Mouse (Mus musculus): ENCODE measurements around the gene Gm15155. TPM values are rescaled to one million over a fixed set of nuclear protein-coding genes. Genes with fewer than 3 reads are reported as not detected.
"Not testable (repeated sequence)": the region's sequence is repeated elsewhere in the genome, so short reads cannot be mapped to it uniquely, and the experiment has no call there.

Gm15155 gene
- polyA plus RNA-seq, 1 experiment: not detected

GRCm38 (mm10) chrX:155625671-155626196 lies 1.2 kb downstream of the Gm15155 start:
- H3K27ac ChIP-seq (ENCODE audit: insufficient read depth, low read length): no peak overlapping the region
- H3K4me1 ChIP-seq (ENCODE audit: control insufficient read depth, insufficient read depth, low read length): no peaks in the 10 kb centered on the region
- TF ChIP-seq CTCF (IDR thresholded peaks at IDR 0.05; ENCODE audit: low read depth, low read length): no peak
- no peak for TF ChIP-seq EP300 (IDR thresholded peaks at IDR 0.05; ENCODE audit: insufficient read depth, low read depth, low read length)
- TF ChIP-seq POLR2A (IDR thresholded peaks at IDR 0.05; ENCODE audit: insufficient read depth, low read length): no peak
- no peak overlapping the region for H3K9ac ChIP-seq (ENCODE audit: low read depth, poor library complexity, severe bottlenecking)
- peaks cover 9% of the 10 kb centered on the region; the same call in 1 of the 2 replicates for H3K27me3 ChIP-seq (ENCODE audit: control insufficient read depth, insufficient read depth, low read length, poor library complexity, severe bottlenecking)
- no peaks in the 10 kb centered on the region for H3K36me3 ChIP-seq (ENCODE audit: control insufficient read depth, insufficient read depth, low read length, poor library complexity, severe bottlenecking)
- H3K9me3 ChIP-seq (replicated peaks; ENCODE audit: control insufficient read depth, insufficient read depth, low read length, poor library complexity, severe bottlenecking): no peaks in the 10 kb centered on the region
- no peak overlapping the region for H3K4me3 ChIP-seq (ENCODE audit: low read depth, low read length)

- H3K9ac ChIP-seq (ENCODE audit: low read depth, poor library complexity, severe bottlenecking): no peak overlapping the region
- H3K27ac ChIP-seq (ENCODE audit: insufficient read depth, low read length): no peak overlapping the region
- H3K36me3 ChIP-seq (ENCODE audit: control insufficient read depth, insufficient read depth, low read length, poor library complexity, severe bottlenecking): no peaks in the 10 kb centered on the region
- H3K4me1 ChIP-seq (ENCODE audit: control insufficient read depth, insufficient read depth, low read length): no peaks in the 10 kb centered on the region
- H3K9me3 ChIP-seq (replicated peaks; ENCODE audit: control insufficient read depth, insufficient read depth, low read length, poor library complexity, severe bottlenecking): no peaks in the 10 kb centered on the region
- TF ChIP-seq EP300 (IDR thresholded peaks at IDR 0.05; ENCODE audit: insufficient read depth, low read depth, low read length): no peak
- no peak for TF ChIP-seq POLR2A (IDR thresholded peaks at IDR 0.05; ENCODE audit: insufficient read depth, low read length)
- no peak for TF ChIP-seq CTCF (IDR thresholded peaks at IDR 0.05; ENCODE audit: low read depth, low read length)
- H3K27me3 ChIP-seq (ENCODE audit: control insufficient read depth, insufficient read depth, low read length, poor library complexity, severe bottlenecking): no peaks in the 10 kb centered on the region
- no peak overlapping the region for H3K4me3 ChIP-seq (ENCODE audit: low read depth, low read length)
Measured at GRCm38 (mm10) chrX:155643975-155644374, 19.4 kb downstream of the Gm15155 start.

- H3K4me1 ChIP-seq (ENCODE audit: control insufficient read depth, insufficient read depth, low read length): no peaks in the 10 kb centered on the region
- no peak for TF ChIP-seq CTCF (IDR thresholded peaks at IDR 0.05; ENCODE audit: low read depth, low read length)
- no peak for TF ChIP-seq POLR2A (IDR thresholded peaks at IDR 0.05; ENCODE audit: insufficient read depth, low read length)
- no peak for TF ChIP-seq EP300 (IDR thresholded peaks at IDR 0.05; ENCODE audit: insufficient read depth, low read depth, low read length)
- H3K27me3 ChIP-seq (ENCODE audit: control insufficient read depth, insufficient read depth, low read length, poor library complexity, severe bottlenecking): no peaks in the 10 kb centered on the region
- no peak overlapping the region for H3K9ac ChIP-seq (ENCODE audit: low read depth, poor library complexity, severe bottlenecking)
- no peak overlapping the region for H3K27ac ChIP-seq (ENCODE audit: insufficient read depth, low read length)
- no peak overlapping the region for H3K4me3 ChIP-seq (ENCODE audit: low read depth, low read length)
- no peaks in the 10 kb centered on the region for H3K36me3 ChIP-seq (ENCODE audit: control insufficient read depth, insufficient read depth, low read length, poor library complexity, severe bottlenecking)
- no peaks in the 10 kb centered on the region for H3K9me3 ChIP-seq (replicated peaks; ENCODE audit: control insufficient read depth, insufficient read depth, low read length, poor library complexity, severe bottlenecking)
Measured at GRCm38 (mm10) chrX:155645975-155646374, 21.4 kb downstream of the Gm15155 start.

GRCm38 (mm10) chrX:155657971-155658370 lies 33.4 kb downstream of the Gm15155 start:
- Histone ChIP-seq H3K27me3 (ENCODE audit: control insufficient read depth, insufficient read depth, low read length, poor library complexity, severe bottlenecking) (no peaks in the 10 kb centered on the region), H3K4me3 (ENCODE audit: low read depth, low read length) (no peak overlapping the region), H3K9ac (ENCODE audit: low read depth, poor library complexity, severe bottlenecking) (no peak overlapping the region), H3K9me3 (replicated peaks; ENCODE audit: control insufficient read depth, insufficient read depth, low read length, poor library complexity, severe bottlenecking) (no peaks in the 10 kb centered on the region), H3K36me3 (ENCODE audit: control insufficient read depth, insufficient read depth, low read length, poor library complexity, severe bottlenecking) (no peaks in the 10 kb centered on the region), H3K27ac (ENCODE audit: insufficient read depth, low read length) (no peak overlapping the region), H3K4me1 (ENCODE audit: control insufficient read depth, insufficient read depth, low read length) (no peaks in the 10 kb centered on the region)
- no peak for TF ChIP-seq CTCF (IDR thresholded peaks at IDR 0.05; ENCODE audit: low read depth, low read length)
- no peak for TF ChIP-seq EP300 (IDR thresholded peaks at IDR 0.05; ENCODE audit: insufficient read depth, low read depth, low read length)
- TF ChIP-seq POLR2A (IDR thresholded peaks at IDR 0.05; ENCODE audit: insufficient read depth, low read length): no peak

- H3K9me3 ChIP-seq (replicated peaks; ENCODE audit: control insufficient read depth, insufficient read depth, low read length, poor library complexity, severe bottlenecking); H3K27me3 ChIP-seq (ENCODE audit: control insufficient read depth, insufficient read depth, low read length, poor library complexity, severe bottlenecking); H3K4me3 ChIP-seq (ENCODE audit: low read depth, low read length); H3K9ac ChIP-seq (ENCODE audit: low read depth, poor library complexity, severe bottlenecking); H3K4me1 ChIP-seq (ENCODE audit: control insufficient read depth, insufficient read depth, low read length); H3K27ac ChIP-seq (ENCODE audit: insufficient read depth, low read length); H3K36me3 ChIP-seq (ENCODE audit: control insufficient read depth, insufficient read depth, low read length, poor library complexity, severe bottlenecking): not testable (repeated sequence)
Measured at GRCm38 (mm10) chrX:155690440-155690839, 65.9 kb downstream of the Gm15155 start.

- Histone ChIP-seq H3K27ac (ENCODE audit: insufficient read depth, low read length) (no peak overlapping the region), H3K9me3 (replicated peaks; ENCODE audit: control insufficient read depth, insufficient read depth, low read length, poor library complexity, severe bottlenecking) (no peaks in the 10 kb centered on the region), H3K4me3 (ENCODE audit: low read depth, low read length) (no peak overlapping the region), H3K4me1 (ENCODE audit: control insufficient read depth, insufficient read depth, low read length) (no peaks in the 10 kb centered on the region), H3K36me3 (ENCODE audit: control insufficient read depth, insufficient read depth, low read length, poor library complexity, severe bottlenecking) (no peaks in the 10 kb centered on the region), H3K9ac (ENCODE audit: low read depth, poor library complexity, severe bottlenecking) (no peak overlapping the region), H3K27me3 (ENCODE audit: control insufficient read depth, insufficient read depth, low read length, poor library complexity, severe bottlenecking) (no peaks in the 10 kb centered on the region)
- TF ChIP-seq EP300 (IDR thresholded peaks at IDR 0.05; ENCODE audit: insufficient read depth, low read depth, low read length) (no peak), CTCF (IDR thresholded peaks at IDR 0.05; ENCODE audit: low read depth, low read length) (no peak), POLR2A (IDR thresholded peaks at IDR 0.05; ENCODE audit: insufficient read depth, low read length) (no peak)
Measured at GRCm38 (mm10) chrX:155724157-155724556, 99.6 kb downstream of the Gm15155 start.
